Mouse (Mus musculus): ENCODE results near the gene Hectd1.

Hectd1 gene

DNA sequence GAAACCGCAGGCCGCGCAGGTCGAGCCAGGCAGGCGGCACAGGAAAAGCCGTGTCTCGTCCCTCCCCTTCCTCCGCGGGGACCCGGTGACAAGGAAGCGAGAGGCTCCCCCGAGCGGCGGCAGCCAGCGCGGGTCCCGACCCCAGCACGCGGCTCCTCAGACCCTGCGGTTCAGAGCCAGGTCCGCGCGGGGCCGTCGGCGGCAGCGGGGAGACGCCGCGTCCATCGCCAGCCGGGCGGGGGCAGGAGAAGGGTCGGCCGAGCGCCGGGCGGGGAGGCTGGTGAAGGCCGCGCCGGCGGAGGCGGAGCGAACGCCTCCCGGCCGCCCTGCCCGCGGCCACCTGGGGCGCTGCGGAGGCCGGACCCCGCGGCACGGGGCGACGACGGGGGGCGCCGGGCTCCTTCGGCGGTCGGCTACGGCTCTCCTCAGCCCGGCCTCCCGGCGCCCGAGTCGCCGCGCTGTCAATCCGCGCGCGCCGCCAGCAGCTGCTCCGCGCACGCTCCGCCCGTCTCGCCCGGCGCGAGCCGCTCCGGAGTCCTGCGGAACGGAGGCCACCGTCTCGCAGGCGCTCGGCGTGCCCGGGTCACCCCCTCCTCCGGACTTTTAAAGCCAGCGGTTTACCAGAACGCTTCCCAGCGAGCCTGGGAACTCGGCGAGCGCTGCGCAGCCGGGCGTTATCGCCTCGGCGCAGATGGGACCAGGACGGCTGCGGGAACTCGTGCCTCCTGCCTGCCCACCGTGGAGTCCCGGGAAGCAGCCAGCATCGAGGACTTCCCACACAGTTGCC, at the start of gene Hectd1:
Hectd1 (minus strand) TSS at position 247 of the 787 bp plus-strand sequence.
- peak; percentile 85 for DNase-seq

DNA sequence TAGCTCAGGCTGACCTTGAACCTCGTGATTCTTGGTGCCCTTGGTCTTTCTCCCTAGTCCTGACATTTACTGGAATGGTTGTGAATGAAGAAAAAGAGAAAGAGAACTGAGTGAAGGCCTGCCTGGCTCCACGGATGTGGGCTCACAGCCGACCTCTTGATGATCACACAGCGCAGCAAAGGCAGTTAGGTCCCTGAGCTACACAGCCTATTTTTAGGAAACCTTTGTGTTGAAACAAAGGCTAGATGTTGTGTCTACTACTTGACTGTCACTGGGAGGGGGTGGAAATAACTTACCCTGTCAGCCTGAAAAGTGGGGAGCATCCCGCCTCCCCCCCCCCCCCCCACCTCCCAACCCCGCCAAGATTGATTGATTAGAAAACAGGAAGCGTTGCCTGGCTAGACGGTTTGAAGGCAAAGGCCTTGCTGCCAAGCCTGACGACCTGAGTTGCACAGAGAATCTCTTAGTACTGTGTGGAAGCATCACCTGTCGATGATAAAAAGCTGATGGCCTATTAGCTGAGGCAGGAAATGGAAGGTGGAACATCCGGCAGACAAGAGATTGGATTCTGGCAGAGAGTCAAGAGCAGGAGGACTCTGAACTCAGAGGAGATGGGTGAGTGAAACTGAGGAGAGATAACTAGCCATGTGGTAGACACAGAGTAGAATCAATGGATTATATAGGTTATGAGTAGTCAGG, 42.3 kb upstream of the Hectd1 start:
- DNase-seq: no peak

DNA sequence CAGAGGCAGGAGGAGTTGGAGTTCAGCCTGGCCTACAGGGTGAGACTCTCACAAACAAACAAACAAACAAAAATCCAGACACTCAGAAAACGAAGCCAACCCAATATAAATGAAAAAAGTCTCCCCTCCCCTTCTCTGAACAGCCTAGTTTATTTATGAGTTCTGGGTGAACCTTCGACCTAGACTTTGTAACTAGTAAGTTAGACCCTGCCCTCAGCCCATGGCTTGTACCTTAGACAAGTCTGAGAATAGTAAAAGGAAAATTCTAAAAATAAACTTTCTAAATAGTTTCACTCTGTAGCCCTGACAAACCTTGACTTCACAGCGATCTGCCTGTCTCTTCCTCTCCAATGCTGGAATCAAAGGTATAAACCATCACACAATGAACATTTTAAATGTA, 40.2 kb upstream of the Hectd1 start:
- no peak for DNase-seq

DNA sequence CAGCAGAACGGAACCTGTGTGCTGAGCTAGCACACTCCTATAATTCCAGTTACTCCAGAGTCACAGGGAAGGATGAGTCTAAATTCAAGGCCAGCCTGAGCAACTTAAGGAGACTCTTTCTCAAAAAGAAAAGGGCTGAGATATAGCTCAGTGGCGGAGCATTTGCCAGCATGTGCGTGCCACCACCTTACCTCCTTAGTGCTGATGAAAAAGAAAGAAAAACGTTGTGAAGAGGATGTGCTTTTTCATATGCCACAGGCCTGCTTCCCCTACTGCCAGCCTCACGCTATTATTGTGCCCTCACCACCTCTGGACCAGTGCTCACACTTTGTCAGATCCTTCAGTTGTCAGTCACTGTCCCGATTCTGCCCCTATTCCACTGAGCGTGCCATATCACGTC, 37.7 kb upstream of the Hectd1 start:
- no peak for DNase-seq

DNA sequence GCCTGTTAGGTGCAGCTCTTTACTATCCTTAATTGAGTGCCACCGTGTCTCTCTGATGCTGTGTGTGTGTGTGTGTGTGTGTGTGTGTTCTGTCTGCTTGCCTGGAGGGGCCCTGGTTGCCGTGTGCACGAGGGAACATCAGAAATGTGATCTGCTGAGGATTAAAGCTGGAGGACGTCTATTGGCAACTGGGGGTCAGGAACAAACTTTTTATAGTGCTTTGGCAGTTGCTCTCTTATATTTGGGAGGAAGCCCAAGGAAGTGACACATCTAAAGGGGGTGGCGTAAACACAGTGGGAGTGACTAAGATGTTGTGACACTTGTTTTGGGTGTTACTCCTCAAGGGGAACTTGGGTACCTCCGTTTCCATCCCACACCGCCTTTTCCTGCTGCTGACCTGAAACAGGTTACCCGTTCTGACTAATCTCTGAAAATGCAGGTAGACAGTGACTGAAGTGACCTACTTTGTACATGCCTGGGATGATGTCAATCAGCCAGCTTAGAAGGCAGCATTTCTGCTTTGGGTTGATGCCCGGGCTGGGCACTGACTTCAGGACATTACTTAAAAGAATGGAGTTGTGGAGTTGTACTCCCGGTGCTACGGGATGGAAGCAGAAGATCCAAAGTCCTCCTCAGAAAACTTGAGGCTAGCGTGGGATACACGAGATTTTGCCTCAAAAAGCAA, 37.0 kb upstream of the Hectd1 start:
- DNase-seq: no peak

DNA sequence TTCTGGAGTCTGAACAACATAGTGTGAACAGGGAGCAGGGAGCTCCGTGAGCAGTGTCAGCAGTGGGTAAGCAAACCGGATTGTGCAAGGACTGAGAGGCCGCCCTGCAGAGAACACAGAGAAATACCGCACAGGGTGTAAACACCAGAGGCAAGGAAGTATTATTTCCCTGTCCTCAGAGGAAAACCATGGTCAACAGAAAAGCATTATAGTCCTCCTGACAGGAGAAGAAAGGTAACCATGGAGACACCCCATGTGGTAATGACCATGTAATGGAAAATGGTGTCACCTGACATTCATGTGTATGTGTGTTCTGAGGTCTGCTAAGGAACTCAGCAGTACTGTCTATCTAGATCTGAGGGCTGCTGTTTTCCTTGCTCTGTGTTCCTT, 36.4 kb upstream of the Hectd1 start:
- DNase-seq: no peak

DNA sequence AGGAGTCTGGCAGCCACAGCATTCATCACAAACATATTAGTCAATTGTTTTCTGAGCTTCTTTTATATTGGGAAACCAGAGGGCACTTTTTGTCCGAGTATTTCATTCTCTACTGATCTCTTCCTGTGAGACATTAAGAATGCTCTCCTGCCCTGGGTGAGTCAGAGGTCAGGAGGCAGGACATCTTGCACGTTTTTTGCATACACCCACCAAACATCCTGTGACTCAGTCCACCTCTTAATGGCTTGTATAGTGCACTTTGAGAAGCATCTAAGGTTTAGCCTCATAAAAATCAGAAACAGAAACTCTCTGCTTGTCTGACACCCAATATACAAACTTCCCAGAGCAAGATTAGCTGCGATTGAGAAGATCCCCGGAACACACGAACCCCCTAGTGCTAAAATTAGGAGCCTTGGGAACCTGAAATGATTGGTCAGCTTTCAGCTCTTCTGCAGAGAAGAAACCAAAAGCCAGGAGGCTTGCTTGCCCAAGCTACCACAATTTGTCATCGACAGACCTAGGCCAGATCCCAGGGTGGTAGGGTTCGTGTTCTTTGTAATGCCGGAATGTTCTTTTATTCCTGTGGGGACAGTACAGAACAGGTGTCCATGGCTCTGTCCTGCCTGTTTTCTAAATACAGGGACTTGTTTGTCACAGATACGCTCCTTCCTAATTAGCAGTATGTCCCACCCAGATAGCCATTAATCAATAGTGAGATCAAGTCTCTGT, 35.9 kb upstream of the Hectd1 start:
- no peak for DNase-seq

DNA sequence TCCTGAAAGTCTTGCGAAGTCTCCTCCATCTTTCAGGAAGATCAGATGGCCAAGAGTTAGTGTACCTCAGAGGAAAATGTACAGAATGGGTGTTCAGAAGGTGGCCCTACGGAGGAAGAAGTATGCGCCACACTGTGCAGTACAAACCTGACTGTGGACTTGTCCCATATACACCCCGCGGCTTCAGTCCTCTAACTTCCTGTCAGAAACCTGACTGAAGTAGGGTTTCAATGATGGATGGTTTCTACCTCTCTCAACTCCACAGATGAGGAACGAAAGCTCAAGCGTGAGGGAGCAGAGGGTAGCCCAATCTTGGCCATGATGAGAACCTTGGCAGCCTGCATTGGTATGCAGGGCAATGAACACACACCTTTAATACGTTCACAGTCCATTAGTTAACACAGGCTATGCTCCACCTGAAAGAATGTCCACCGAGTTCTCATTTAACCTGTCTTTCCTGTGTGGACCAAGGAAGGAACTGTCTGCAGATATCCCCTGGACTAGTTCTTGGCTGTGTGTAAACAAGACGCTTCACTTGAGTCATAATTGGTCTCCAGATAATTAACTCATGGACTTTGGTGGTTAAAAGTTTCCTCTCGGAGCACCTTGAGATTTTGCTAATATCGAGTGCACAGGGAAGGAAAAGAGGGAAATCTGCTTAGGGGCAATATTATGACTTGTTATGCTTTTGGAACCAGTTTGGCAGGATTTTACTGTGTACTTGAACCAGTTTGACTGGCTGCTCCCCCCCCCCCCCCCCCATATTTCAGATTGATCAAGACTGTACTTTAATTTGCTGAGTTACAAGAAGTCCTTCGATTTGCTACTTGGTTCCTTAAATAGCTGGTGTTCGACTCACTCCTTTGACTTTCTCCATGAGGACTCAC, 34.0 kb upstream of the Hectd1 start:
- no peak for DNase-seq

DNA sequence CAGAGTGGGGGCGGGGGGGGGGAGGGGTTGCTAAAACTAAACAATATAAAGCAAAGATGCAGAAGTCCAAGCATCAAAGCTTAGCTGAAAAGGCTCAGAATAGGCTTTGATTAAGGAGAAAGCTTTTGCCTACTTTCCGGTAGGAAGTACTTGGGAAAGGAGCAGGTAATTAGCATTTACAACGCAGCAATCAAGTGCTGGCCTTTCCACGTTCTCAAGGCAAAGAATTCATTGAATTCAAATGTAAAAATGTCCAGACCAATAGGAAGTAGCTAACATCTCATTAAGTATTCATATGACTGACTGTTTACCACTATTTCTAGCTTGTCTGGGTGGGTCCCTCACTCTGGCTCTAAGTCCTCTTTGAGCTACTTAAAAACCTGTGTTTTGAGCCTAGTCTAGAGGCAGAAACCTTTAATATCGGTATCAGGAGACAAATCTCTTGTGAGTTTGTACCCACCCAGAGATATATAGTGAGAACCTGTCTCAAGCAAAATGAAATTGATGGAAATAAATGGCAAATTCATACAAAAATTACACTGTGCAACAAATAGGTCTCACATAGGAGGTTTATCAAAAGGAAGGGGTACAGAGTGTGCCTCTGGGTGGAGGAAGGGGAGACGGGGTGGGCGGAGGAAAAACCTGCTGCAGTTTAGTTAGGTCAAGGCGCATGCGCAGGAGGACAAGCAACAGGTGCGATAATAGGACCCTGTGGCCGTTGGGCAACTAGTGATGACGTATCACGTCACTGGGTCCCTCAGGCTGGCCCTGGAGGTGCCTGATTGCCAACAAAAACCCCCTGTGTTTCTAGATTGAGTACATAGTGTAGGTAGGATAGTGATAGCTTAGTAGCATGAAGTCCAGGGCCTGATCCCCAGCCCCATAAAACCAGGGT, 29.0 kb upstream of the Hectd1 start:
- DNase-seq: no peak

DNA sequence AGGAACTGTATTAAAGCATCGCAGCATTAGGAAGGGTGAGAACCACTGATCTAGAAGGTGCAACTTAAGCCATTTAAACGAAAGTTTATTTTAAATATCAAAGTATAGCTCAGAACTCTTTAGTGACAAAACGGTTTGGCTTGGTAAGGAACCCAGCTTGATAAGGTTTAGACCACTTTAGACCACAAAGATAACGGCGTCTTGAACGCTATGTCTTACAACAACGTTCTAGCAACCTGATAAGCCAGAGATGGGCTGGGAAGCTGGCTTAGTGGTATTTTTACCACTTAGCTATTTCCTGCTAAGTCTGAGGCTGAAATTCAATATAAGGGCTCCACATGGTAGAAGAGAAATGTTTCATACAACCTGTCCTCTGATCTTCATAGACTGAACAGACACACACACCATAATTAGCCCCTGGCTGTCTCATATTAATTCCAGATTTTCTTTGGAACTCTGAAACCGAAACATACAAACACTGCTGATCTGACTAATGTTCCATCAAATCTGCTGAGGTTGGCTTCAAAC, 27.5 kb upstream of the Hectd1 start:
- no peak for DNase-seq

DNA sequence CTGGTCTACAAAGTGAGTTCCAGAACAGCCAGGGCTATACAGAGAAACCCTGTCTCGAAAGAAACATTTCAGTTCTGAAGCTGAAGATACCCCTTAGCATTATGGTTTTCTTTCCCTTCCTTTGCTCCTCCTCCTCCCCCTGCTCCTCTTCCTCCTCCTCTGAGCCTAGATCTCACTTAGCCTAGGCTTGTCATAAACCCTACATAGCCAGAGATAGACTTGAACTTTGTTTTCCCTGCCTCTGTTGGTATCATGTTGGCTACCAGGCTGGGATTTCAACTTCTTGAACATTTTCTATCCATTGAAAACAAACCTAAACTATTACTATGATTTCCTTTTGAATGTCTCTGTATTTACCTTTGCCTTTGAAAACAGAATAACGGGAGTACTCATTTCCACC, 26.5 kb upstream of the Hectd1 start:
- DNase-seq: no peak

DNA sequence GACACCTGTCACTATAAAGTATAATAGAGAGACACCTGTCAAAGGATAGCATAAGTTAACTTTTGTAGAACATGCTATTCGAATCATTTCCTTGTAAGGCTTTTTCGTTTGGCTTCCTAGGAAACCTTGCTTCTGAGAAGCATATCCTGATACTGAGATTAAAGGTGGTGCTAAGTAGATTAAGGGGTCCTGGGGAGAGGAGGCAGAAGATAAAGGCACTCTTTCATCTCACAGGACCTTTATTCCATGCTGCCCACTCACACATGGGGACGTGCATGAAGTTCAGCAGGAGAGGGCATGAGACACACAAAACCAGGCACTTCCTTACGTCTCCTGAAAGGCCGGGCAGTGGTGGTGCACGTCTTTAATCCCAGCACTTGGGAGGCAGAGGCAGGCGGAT, 26.1 kb upstream of the Hectd1 start:
- DNase-seq: no peak

DNA sequence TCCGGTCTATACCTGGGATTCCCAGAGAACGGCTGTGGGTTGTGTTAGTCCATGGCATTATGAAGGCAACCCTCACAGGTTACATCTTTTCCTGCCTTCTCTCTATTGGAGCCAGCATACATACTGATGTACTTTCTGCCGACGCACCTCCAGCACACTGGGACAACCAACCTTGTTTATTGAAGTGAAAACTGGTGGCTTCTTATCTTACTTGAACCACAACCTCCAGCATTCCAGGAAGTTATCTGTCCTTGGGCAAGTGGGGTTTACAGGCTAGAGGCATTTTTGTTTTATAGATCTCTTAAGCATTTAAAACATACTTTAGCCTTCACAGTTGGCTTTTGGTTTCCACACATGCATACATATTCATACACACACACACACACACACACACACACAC, 22.3 kb upstream of the Hectd1 start:
- no peak for DNase-seq

DNA sequence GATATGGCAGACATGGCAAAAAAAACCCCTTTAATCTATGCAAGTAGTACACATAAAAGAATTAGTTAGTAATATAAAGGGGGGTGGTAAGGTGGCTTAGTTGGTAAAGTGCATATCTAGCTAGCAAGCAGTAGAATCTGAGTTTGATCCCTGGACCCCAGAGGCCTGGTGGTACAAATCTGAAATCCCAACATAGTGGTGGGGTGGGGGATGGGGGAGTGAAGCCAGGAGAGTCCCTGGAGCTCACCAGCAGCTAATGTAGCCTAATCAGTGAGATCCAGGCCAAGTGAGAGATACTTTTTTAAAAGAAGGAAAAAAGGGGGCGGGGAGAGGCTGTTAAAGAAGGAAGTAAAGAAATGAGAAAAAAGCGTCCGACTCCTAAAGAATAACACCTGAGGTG, 21.8 kb upstream of the Hectd1 start:
- DNase-seq: no peak

DNA sequence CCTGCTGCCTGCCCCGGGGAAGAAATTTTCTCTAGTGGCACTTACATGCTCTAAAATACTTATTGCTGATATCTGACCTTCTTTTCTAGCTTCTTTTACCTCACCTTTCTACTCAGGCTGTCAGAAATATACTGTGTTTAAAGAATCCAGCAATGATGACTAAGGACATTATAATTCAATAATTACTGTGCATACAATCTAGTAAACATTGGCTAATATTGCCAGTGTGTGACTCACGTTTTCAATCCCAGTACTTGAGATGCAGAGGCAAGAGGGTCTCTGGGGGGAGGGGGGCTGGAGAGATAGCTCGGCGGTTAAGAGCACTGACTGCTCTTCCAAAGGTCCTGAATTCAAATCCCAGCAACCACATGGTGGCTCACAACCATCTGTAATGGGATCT, 21.0 kb upstream of the Hectd1 start:
- DNase-seq: no peak

DNA sequence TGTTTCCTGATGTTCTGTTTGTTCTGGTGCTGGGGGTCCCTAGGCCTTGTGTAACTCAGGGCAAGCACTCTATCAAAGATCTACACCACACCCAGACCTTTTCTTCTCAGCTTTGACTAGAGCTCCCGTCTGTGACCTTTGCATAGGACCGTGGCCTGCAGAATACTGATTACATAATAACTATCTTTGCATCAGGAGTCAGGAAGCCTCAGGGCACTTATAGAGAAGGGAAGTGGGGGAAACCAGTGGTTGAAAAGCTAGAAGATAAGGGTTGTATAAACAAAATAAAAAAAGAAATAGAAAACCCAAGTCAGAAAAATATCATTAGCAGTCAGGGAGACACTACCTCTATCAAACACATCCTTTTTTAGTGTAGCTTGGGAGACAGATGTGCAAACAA, 20.6 kb upstream of the Hectd1 start:
- DNase-seq: no peak

DNA sequence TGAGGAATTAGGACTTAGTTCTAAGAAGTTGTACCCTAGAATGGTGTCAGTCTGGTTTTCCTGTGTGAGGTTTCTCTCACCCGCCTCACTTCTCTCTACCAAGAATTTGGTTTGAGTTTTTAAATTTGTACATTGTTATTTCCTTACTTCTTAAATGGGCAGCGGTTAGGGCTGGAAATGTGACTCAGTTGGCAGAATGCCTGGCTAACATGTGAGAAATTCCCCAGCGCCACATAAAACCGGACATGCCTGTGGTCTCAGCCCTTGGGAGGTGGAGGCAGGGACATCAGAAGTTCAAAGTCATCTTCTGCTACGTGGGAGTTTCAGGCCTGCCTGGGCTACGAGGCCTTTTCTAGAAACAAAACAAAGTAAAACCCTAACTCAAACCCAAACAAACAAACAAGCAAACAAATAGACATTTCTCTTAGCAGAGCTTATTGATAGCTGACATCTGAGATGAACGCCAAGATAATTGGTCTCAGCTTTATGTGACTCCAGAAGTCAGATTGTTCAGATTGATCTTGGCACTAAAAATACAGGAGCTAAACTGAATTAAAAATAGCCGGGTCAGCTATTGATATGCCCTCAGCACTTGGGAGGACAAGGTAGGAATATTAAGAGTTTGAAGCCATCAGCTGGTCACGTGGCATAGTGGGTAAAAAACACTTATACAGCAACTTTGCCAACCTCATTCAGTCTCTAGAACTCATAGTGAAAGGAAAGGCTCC, 18.8 kb upstream of the Hectd1 start:
- DNase-seq: no peak

DNA sequence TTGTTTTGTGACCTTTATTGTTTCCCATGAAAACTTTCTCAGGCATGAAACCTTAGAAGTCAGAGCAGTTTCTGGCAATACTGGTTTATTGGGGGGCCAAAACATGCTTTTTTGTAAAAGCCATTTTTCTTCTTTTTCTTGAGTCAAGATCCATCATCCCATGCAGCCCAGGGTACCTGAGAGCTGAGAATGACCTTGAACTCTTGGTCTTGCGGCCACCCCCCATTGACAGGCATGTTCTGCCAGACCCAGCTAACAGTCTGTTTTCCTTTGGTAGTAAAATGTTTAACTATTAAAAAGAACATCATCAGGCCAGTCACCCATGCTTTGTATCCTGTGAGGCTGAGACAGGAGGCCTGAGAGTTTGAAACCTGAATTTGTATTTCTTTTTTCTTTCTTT, 15.9 kb upstream of the Hectd1 start:
- DNase-seq: no peak

DNA sequence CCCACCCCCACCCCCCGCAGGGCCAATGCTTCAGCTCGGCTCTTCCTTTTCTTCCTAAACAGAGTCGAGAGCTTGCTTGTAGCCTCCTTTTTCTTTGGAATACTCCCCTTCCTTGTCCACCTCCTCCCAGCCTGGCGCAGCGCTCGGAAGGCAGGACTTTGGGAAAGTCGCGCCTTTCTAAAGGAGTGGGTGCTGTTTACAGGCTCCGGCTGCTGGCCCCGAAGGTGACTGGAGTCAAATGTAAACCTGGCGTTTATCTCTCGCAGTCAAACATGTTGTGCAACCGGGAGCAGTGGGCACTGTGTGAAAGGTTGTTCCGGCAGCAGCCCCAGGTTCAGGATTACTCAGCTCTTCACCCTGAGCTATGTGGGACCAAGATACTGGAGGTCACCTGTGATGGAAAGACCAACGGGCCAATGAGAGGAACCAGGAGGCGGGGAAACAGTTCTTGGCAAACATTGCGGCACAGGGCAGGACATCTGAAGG, 15.5 kb upstream of the Hectd1 start:
- peak; percentile 93 for DNase-seq
